20 mouse cellular contexts compared by ENCODE assay signal in genomic region chr7:34444263-34444662, GRCm38 (mm10). TPM values are rescaled to one million over a fixed set of nuclear protein-coding genes. Genes with fewer than 3 reads are reported as not detected.
DNase-seq lines count a peak whose midpoint lies in the region; ATAC-seq and TF ChIP-seq lines count a peak whose summit lies in the region.
"Had no signal": no experiment of that assay in that cellular context is flagged by ENCODE, and none has a peak within 500 bp of the region (broad histone marks: within the 10 kb centered on the region; RNA-seq: fewer than 3 reads in every experiment).

No protein-coding gene starts in this region.

- no peak for ATAC-seq in hindbrain, embryonic 15.5 days (ENCODE audit: low FRiP score, low read depth)
- ATAC-seq in midbrain, postnatal 0 days (ENCODE audit: low FRiP score): peak; percentile 54; the same call in 1 of the 2 replicates

- 38% methylated on average over 17 of the region's 17 CpGs for WGBS in hindbrain, embryonic 15.5 days
- WGBS in midbrain, postnatal 0 days: 27% methylated on average over 17 of the region's 17 CpGs

- H3K36me3 ChIP-seq in hindbrain, embryonic 15.5 days: no peaks in the 10 kb centered on the region
- H3K36me3 ChIP-seq in midbrain, postnatal 0 days (ENCODE audit: insufficient read depth, low read length): no peaks in the 10 kb centered on the region
- H3K36me3 ChIP-seq: heart, embryonic 12.5 days; limb, embryonic 12.5 days; neural tube, embryonic 13.5 days had no signal

- no peaks in the 10 kb centered on the region for H3K27me3 ChIP-seq in hindbrain, embryonic 15.5 days
- no peaks in the 10 kb centered on the region for H3K27me3 ChIP-seq in midbrain, postnatal 0 days (ENCODE audit: insufficient read depth, low read length)
- H3K27me3 ChIP-seq: CH12.LX; heart, embryonic 12.5 days; limb, embryonic 12.5 days; neural tube, embryonic 13.5 days had no signal

- H3K27ac ChIP-seq in hindbrain, embryonic 15.5 days (replicated peaks): no peak overlapping the region
- no peak overlapping the region for H3K27ac ChIP-seq in midbrain, postnatal 0 days (ENCODE audit: low read depth, low read length)
- H3K27ac ChIP-seq: limb, embryonic 12.5 days; liver, embryonic 14.5 days; neural tube, embryonic 13.5 days had no signal

- peak overlapping the region; percentile 27 for H3K4me2 ChIP-seq in hindbrain, embryonic 15.5 days
- H3K4me2 ChIP-seq in midbrain, postnatal 0 days (ENCODE audit: low read depth, low read length, poor library complexity, severe bottlenecking): 0 out of 2 replicates have a peak overlapping the region, but pooled peaks have one; percentile 9
- H3K4me2 ChIP-seq: heart, embryonic 12.5 days; limb, embryonic 12.5 days; neural tube, embryonic 13.5 days had no signal

- no peaks in the 10 kb centered on the region for H3K9me3 ChIP-seq in hindbrain, embryonic 15.5 days
- no peaks in the 10 kb centered on the region for H3K9me3 ChIP-seq in midbrain, postnatal 0 days (ENCODE audit: low read length)
- H3K9me3 ChIP-seq: limb, embryonic 12.5 days; neural tube, embryonic 13.5 days had no signal

- peak; percentile 23 for DNase-seq in embryo, embryonic 10 days (ENCODE audit: low spot score)
- no peak for DNase-seq in embryo, embryonic 9.5 days (ENCODE audit: extremely low spot score)
- peak; percentile 25 to 36 for DNase-seq in kidney, postnatal 4 days
- no peak for DNase-seq in kidney, adult 9 months
- peak; percentile 17 for DNase-seq in midbrain, postnatal 0 days (ENCODE audit: low spot score)
- no peak for DNase-seq in cerebellum, postnatal 14 days
- DNase-seq in gastrocnemius, postnatal 4 days (ENCODE audit: low spot score in 2 of 2): no peak
- DNase-seq: adrenal gland, postnatal 36 days; cerebellum, postnatal 36 days; gastrocnemius, postnatal 25 days; heart, postnatal 36 days; kidney, adult 8-10 months; lung, postnatal 14 days; thymus, adult 2 months had no signal

- no peak overlapping the region for H3K9ac ChIP-seq in hindbrain, embryonic 15.5 days
- no peak overlapping the region for H3K9ac ChIP-seq in midbrain, postnatal 0 days (replicated peaks; ENCODE audit: low read length, poor library complexity, severe bottlenecking)
- H3K9ac ChIP-seq: heart, embryonic 12.5 days; limb, embryonic 12.5 days; liver, embryonic 14.5 days; neural tube, embryonic 13.5 days had no signal

- no peak overlapping the region for H3K4me3 ChIP-seq in hindbrain, embryonic 15.5 days
- no peak overlapping the region for H3K4me3 ChIP-seq in midbrain, postnatal 0 days (ENCODE audit: low read depth, low read length)
- H3K4me3 ChIP-seq: heart, embryonic 12.5 days; limb, embryonic 12.5 days; neural tube, embryonic 13.5 days had no signal

- peak; percentile 25 for TF ChIP-seq CTCF in midbrain, postnatal 0 days (IDR thresholded peaks at IDR 0.05)

- no peaks in the 10 kb centered on the region for H3K4me1 ChIP-seq in hindbrain, embryonic 15.5 days (replicated peaks)
- no peaks in the 10 kb centered on the region for H3K4me1 ChIP-seq in midbrain, postnatal 0 days (ENCODE audit: insufficient read depth, low read length)
- H3K4me1 ChIP-seq: heart, embryonic 12.5 days; limb, embryonic 12.5 days had no signal

RNA-seq across cellular contexts. Expression of gene Lsm14a, which starts 51.1 kb away (rescaled TPM):
- polyA plus RNA-seq in hindbrain, embryonic 15.5 days (2015; fragmentation: Nextera tagmentation; extraction: Ambion mirVana): 57.0 and 58.5 TPM in 2 replicates
- total RNA-seq in midbrain, postnatal 0 days (2014; rRNA removed): 41.8 and 50.4 TPM in 2 replicates
- 35.6 and 39.0 TPM in 2 replicates for polyA plus RNA-seq in midbrain, postnatal 0 days (2015; fragmentation: Nextera tagmentation; extraction: Ambion mirVana)
- 100 to 1,000 TPM in 1 of 2 experiments, 10 to 100 TPM in 1; 97.5 to 117 TPM for total RNA-seq in gastrocnemius, postnatal 4 days (2021)

Comparison
In these comparisons a context has a peak if more than half of its experiments do, and no peak if none do; other contexts are left out.
1. DNase-seq: peak in embryo, embryonic 10 days (single experiment), kidney, postnatal 4 days (2 of 2) and midbrain, postnatal 0 days (single experiment); none in embryo, embryonic 9.5 days (single experiment), kidney, adult 9 months (single experiment), cerebellum, postnatal 14 days (0 of 2) and gastrocnemius, postnatal 4 days (0 of 2).